Mouse (Mus musculus) cerebellum, adult 2 months (tissue): Measurements from ENCODE around the gene Lins1.

ENCODE experiments used
- CTCF ChIP-seq: fragments of 200-500 bp; IDR thresholded peaks from 2 replicates; pipeline ENCODE4 v1.5.1; 2011; ENCODE audit warnings: low read depth, mild to moderate bottlenecking, control low read depth, low read length, moderate library complexity, borderline replicate concordance; ENCODE audit not compliant: insufficient read depth
- POLR2A ChIP-seq: fragments of 200-500 bp; IDR thresholded peaks from 2 replicates; pipeline ENCODE4 v1.6.1; 2011; ENCODE audit warnings: low read length, control low read depth, borderline replicate concordance; ENCODE audit not compliant: insufficient read depth

DNA sequence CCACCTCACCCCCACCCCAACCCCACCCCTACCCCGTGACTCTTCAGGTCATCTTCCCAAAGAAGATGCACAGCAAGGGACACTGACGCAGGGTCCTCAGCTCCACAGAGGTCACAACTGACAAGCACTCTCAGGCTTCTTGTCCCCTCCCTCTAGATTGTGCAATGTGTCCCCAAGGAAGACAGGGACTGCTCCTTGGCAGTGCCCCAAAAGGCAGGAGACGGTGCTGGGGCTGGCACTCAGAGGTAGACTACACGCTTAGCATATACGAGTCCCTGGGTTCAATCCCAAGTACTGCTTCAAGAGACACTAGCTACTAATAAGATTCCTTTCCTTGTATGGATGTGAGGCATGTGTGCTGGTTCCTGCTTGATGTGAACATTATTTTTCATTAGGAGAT, 51.3 kb downstream of the Lins1 start:
- TF ChIP-seq CTCF = no peak
- no peak for TF ChIP-seq POLR2A
